Mouse (Mus musculus) midbrain, embryonic 12.5 days (tissue): ENCODE data around the gene Gdf15. TPM values are rescaled to one million over a fixed set of nuclear protein-coding genes. Genes with fewer than 3 reads are reported as not detected.

Experiments
- ATAC-seq: fragments of 200-750 bp; cut with Nextera tagmentation; 2 replicates; pipeline ENCODE4 v1.8.0; 2017; ENCODE audit warnings: low read depth, moderate TSS enrichment, moderate library complexity; ENCODE audit not compliant: low FRiP score
- H3K27ac ChIP-seq: fragments of 300-500 bp; sonication (generic); replicated peaks from 2 replicates; pipeline ENCODE4 v1.5.1; 2016; ENCODE audit warnings: mild to moderate bottlenecking
- H3K27me3 ChIP-seq: fragments of 300-500 bp; sonication (generic); 2 replicates; pipeline ENCODE4 v1.6.1; 2016; ENCODE audit warnings: mild to moderate bottlenecking
- H3K36me3 ChIP-seq: fragments of 300-500 bp; sonication (generic); 2 replicates; pipeline ENCODE4 v1.6.1; 2016
- H3K4me1 ChIP-seq: fragments of 300-500 bp; sonication (generic); 2 replicates; pipeline ENCODE4 v1.6.1; 2016
- H3K4me2 ChIP-seq: fragments of 300-500 bp; sonication (generic); replicated peaks from 2 replicates; pipeline ENCODE4 v1.6.1; 2016; ENCODE audit warnings: mild to moderate bottlenecking, moderate library complexity
- H3K4me3 ChIP-seq: fragments of 300-500 bp; sonication (generic); 2 replicates; pipeline ENCODE4 v1.5.1; 2016; ENCODE audit warnings: mild to moderate bottlenecking
- H3K9ac ChIP-seq: fragments of 300-500 bp; sonication (generic); replicated peaks from 2 replicates; pipeline ENCODE4 v1.6.1; 2016; ENCODE audit warnings: mild to moderate bottlenecking, moderate library complexity
- H3K9me3 ChIP-seq: fragments of 300-500 bp; sonication (generic); 2 replicates; pipeline ENCODE4 v1.6.1; 2016; ENCODE audit warnings: mild to moderate bottlenecking
- WGBS: fragments of 180-500 bp; shearing (Covaris S2); methylation state at CpG from one replicate; pipeline ENCODE4 v1.1.7; 2016; 5-methylcytosine and 5-hydroxymethylcytosine counted together
- polyA plus RNA-seq: library from polyadenylated mRNA; unstranded; fragments of >200 nt; fragmentation: Nextera tagmentation; extraction: Ambion mirVana; gene quantifications from 2 replicates; pipeline ENCODE4 v1.2.1, GENCODE M21; 2016

Gdf15 gene
- polyA plus RNA-seq, 1 experiment from 2014 or later = not detected

DNA sequence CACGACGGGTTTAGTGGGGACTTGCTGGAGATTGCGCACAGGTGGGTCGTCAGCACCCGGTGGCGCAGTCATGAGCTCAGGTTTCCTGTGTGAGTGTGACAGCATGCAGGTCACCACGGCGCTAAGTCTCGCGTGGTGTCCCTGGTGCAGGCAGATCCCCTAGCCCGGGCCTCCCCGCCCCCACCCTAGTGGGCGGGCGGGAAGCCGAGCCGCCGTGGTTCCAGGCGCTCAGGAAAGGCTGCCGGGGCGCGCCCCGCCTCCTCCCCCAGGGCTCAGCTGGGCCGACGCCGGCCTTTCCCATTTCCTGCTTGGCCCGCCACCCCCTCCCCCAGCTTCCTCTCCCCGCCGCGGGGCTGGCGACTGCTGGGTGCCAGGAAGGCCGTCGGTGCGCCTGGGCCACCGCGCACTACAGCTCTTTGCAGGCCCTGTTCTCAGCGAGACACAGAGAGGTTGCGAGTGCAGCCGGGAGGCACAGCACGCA, 22.8 kb downstream of the Gdf15 start:
- Histone ChIP-seq H3K9me3 (no peaks in the 10 kb centered on the region), H3K9ac (peak overlapping the region; percentile 59), H3K27ac (peak overlapping the region; percentile 93), H3K4me1 (peaks cover 60% of the 10 kb centered on the region), H3K36me3 (no peaks in the 10 kb centered on the region), H3K4me2 (peak overlapping the region; percentile 90), H3K27me3 (peaks cover 5% of the 10 kb centered on the region), H3K4me3 (peak overlapping the region; percentile 49)
- 2% methylated on average over 38 of the region's 39 CpGs for WGBS
- ATAC-seq = peak; percentile 61

- peak within 1 kb of the TSS; percentile 90 for H3K4me2 ChIP-seq
- H3K36me3 ChIP-seq = no peaks in the 10 kb centered on the region
- H3K4me3 ChIP-seq = peak within 1 kb of the TSS; percentile 81
- H3K4me1 ChIP-seq = peaks cover 65% of the 10 kb centered on the region
- peak within 1 kb of the TSS; percentile 87 for H3K9ac ChIP-seq
- ATAC-seq = no peak; the same call in 1 of the 2 replicates
- 5% methylated on average over 26 of the region's 26 CpGs for whole genome bisulfite sequencing
- no peaks in the 10 kb centered on the region for H3K9me3 ChIP-seq
- peaks cover 5% of the 10 kb centered on the region for H3K27me3 ChIP-seq
- H3K27ac ChIP-seq = peak within 1 kb of the TSS; percentile 93
These were observed 23.4 kb downstream of the Gdf15 start, which contains the start of gene Ssbp4 for GRCm38 (mm10) chr8:70608749-70609367. Gene Ssbp4, minus strand, starts transcription at chr8:70608872.

- H3K9ac ChIP-seq = peak overlapping the region; percentile 87
- peak overlapping the region; percentile 81 for H3K4me3 ChIP-seq
- peaks cover 70% of the 10 kb centered on the region for H3K4me1 ChIP-seq
- 2% methylated on average over 82 of the region's 84 CpGs for WGBS
- no peaks in the 10 kb centered on the region for H3K36me3 ChIP-seq
- peak overlapping the region; percentile 90 for H3K4me2 ChIP-seq
- peak overlapping the region; percentile 93 for H3K27ac ChIP-seq
- H3K27me3 ChIP-seq = peaks cover 5% of the 10 kb centered on the region
- ATAC-seq = no peak
- no peaks in the 10 kb centered on the region for H3K9me3 ChIP-seq
These were observed 24.1 kb downstream of the Gdf15 start for GRCm38 (mm10) chr8:70607898-70608748.

GRCm38 (mm10) chr8:70607603-70607897, 24.7 kb downstream of the Gdf15 start:
- no peak for ATAC-seq
- Histone ChIP-seq H3K27ac (no peak overlapping the region), H3K36me3 (peaks cover 5% of the 10 kb centered on the region; the same call in 1 of the 2 replicates), H3K4me3 (peak overlapping the region; percentile 81), H3K4me1 (peaks cover 70% of the 10 kb centered on the region), H3K4me2 (peak overlapping the region; percentile 90), H3K27me3 (peaks cover 5% of the 10 kb centered on the region), H3K9ac (peak overlapping the region; percentile 87), H3K9me3 (no peaks in the 10 kb centered on the region)
- 26% methylated on average over 6 of the region's 6 CpGs for WGBS

GRCm38 (mm10) chr8:70606780-70607602, 25.3 kb downstream of the Gdf15 start:
- H3K27me3 ChIP-seq = peaks cover 5% of the 10 kb centered on the region
- peak overlapping the region; percentile 81 for H3K4me3 ChIP-seq
- peaks cover 70% of the 10 kb centered on the region for H3K4me1 ChIP-seq
- 0 out of 2 replicates have a peak overlapping the region, but pooled peaks have one; percentile 1 for H3K27ac ChIP-seq
- H3K4me2 ChIP-seq = peak overlapping the region; percentile 90
- WGBS = 70% methylated on average over 18 of the region's 18 CpGs
- ATAC-seq = no peak
- H3K9me3 ChIP-seq = no peaks in the 10 kb centered on the region
- peaks cover 10% of the 10 kb centered on the region; the same call in 1 of the 2 replicates for H3K36me3 ChIP-seq
- peak overlapping the region; percentile 87 for H3K9ac ChIP-seq

DNA sequence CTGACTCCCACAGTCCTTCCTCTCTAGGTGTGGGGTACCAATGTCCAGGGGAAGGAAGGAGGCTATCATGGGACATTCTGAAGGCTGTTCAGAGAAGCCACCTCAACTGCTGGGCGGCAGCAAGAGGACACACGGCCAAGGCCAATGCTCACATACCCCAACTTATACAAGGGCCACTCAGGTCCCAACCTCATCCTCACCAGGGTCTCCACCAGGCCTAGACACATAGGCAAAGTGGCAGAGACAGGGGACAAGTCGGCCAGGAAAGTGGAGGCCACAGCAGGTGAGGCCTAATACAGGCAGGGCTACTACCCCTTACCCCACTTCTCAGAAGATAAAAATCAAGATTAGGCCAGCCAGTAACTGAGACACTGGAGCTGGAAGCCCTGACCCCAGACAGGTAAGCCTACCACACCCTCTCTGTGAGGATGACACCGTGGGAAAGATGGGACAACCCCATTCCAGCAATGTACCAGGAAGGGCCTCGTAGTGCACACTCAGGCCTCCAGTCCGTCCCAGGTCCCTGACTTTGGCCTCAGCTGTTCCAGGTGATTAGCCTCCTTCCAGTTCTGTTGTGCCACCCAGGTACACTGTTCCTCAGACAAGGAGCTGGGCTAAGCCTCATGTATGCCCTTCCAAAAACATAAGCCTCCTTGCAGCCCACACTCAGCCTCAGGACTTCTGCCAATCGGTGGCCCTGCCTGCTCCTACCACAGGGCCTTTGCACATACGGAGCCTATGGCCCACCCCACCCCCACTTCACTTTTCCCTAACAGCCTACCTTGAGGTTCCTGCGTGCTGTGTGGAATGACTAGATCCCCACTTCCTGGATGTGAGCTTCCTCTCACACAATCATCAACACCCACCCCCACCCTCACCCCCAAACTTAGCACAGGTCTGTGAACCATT, 26.1 kb downstream of the Gdf15 start:
- Histone ChIP-seq H3K27ac (no peak overlapping the region), H3K4me3 (0 out of 2 replicates have a peak overlapping the region, but pooled peaks have one; percentile 81), H3K9ac (no peak overlapping the region), H3K9me3 (no peaks in the 10 kb centered on the region), H3K27me3 (peaks cover 2% of the 10 kb centered on the region), H3K4me2 (peak overlapping the region; percentile 90), H3K36me3 (peaks cover 14% of the 10 kb centered on the region; the same call in 1 of the 2 replicates), H3K4me1 (peaks cover 72% of the 10 kb centered on the region)
- 88% methylated on average over 9 of the region's 9 CpGs for WGBS
- ATAC-seq = no peak

DNA sequence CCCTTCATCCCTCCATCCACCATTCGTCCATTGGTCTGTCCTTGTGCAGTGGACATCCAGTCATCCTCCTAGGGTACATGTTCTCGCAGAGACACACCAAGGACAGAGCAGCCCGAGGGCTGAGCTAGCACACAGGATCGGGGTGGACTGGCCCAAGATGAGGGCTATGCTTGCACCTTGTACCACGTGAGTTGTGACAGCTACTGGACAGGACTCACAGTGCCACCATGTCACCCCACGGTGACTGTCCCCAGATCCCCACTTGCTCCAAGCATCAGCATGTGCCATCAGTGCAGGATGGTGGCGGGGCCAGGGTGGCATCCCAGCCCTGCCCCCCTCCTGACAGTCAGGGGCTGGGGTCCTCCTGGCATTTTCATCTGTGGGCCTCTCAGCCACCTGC, 27.7 kb downstream of the Gdf15 start:
- H3K9me3 ChIP-seq = no peaks in the 10 kb centered on the region
- peaks cover 6% of the 10 kb centered on the region; the same call in 1 of the 2 replicates for H3K27me3 ChIP-seq
- no peak overlapping the region for H3K4me2 ChIP-seq
- no peak overlapping the region for H3K9ac ChIP-seq
- 79% methylated on average over 7 of the region's 7 CpGs for WGBS
- H3K36me3 ChIP-seq = peaks cover 14% of the 10 kb centered on the region; the same call in 1 of the 2 replicates
- no peak overlapping the region; the same call in none of the 2 replicates for H3K27ac ChIP-seq
- no peak for ATAC-seq
- no peak overlapping the region for H3K4me3 ChIP-seq
- peaks cover 73% of the 10 kb centered on the region for H3K4me1 ChIP-seq

DNA sequence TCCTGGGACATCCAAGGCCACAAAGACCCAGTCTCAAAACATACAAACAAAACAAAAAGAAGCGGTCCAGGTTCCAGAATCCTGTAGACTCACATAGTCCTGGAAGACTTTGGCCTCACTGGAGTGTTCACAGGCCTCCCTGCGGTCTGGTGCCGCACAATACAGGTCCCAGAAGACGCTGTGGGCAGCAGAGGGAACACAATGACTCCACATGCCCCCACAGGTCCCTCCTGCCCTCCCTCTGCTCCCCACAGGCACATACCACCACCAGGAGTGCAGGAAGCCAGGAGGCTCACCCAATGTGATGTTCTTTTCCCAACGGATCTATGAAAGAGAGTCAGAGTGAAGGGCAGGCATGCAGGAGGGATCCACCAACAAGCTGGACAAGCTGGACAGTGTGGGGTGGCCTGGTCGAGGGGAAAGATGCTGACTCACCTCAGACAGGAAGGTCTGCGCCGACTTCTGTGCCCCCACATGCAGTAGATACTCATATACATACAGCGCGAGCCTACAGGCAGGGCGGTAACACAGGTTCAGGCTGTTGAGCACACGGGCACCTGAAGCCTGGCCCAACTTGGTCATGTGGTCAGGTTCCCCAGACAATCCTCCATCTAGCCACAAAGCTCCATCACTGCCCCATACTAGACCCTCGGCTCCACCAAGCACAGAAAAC, 30.0 kb downstream of the Gdf15 start:
- H3K9ac ChIP-seq = no peak overlapping the region
- peaks cover 14% of the 10 kb centered on the region; the same call in 1 of the 2 replicates for H3K36me3 ChIP-seq
- peak overlapping the region; percentile 97 for H3K27ac ChIP-seq
- no peaks in the 10 kb centered on the region for H3K9me3 ChIP-seq
- WGBS = 92% methylated on average over 13 of the region's 13 CpGs
- H3K27me3 ChIP-seq = peaks cover 21% of the 10 kb centered on the region
- ATAC-seq = no peak
- H3K4me2 ChIP-seq = no peak overlapping the region
- H3K4me3 ChIP-seq = no peak overlapping the region
- peaks cover 76% of the 10 kb centered on the region for H3K4me1 ChIP-seq

DNA sequence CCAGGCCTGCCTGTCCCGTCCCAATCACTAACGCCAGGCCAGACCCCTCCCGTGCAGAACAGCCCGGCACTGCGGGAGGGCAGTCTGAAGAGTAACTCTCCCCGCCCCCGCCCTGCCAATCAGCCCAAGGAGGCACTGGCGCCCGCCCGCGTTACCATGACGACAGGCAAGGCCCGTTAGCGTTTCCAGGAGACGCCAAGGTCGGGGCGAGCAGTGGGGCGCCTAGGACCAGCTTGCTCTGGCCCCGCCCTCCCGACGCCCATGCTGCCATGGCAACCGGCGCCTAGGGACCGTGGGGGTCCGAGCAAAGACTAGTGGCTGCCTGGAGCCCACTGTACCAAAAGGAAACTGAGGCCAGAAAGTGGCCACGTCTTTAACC, 31.0 kb downstream of the Gdf15 start:
- Histone ChIP-seq H3K4me3 (peak overlapping the region; percentile 26), H3K4me1 (peaks cover 77% of the 10 kb centered on the region), H3K9me3 (no peaks in the 10 kb centered on the region), H3K27me3 (peaks cover 31% of the 10 kb centered on the region), H3K4me2 (peak overlapping the region; percentile 54), H3K36me3 (peaks cover 19% of the 10 kb centered on the region), H3K27ac (peak overlapping the region; percentile 97), H3K9ac (0 out of 2 replicates have a peak overlapping the region, but pooled peaks have one; percentile 24)
- WGBS = 1% methylated on average over 26 of the region's 26 CpGs
- ATAC-seq = peak; percentile 80

DNA sequence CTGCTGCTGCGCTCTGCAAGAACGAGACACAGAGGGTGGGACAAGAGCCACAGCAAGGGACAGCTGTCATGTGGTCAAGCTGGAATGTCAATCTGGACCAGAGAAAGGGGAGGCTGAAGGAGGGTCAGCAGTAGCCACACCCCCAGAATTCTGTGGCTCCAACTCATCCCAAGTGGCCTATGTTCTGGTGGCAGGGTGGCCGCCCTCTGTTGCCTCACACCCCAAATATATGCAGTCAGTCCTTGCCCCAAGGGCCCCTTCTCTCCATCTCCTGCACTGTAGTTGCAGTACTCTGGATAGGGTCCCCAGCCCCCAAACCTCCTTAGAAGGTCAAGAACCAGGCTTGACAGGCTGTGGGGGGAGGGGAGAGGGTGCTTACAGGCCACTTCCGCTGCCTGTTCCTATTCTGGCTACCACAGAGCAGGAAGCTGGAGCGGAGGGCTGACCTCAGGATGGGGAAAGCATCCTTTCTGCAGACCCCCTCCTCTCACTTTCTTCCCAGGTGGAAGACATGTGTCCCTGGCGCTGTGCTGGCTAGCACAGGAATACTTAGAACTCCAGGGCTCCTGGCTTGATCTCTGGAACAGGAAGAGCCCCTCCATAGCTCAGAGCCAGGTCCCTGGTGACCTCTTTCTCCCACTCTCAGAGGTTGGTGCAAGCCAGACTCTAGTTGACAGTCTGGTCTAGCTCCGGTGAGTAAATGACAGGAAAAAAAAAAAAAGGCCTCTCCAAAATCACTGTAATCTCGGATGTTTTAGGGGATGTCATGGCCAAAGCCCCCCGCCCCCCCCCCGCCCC, 31.6 kb downstream of the Gdf15 start:
- peak; percentile 25 for ATAC-seq
- Histone ChIP-seq H3K27ac (peak overlapping the region; percentile 97), H3K4me2 (peak overlapping the region; percentile 54), H3K36me3 (peaks cover 25% of the 10 kb centered on the region), H3K27me3 (peaks cover 37% of the 10 kb centered on the region), H3K9me3 (no peaks in the 10 kb centered on the region), H3K9ac (peak overlapping the region; percentile 24; the same call in 1 of the 2 replicates), H3K4me1 (peaks cover 77% of the 10 kb centered on the region), H3K4me3 (peak overlapping the region; percentile 26)
- 9% methylated on average over 10 of the region's 10 CpGs for WGBS
